Mouse (Mus musculus): Measurements from ENCODE around the gene Tmem167.

DNA sequence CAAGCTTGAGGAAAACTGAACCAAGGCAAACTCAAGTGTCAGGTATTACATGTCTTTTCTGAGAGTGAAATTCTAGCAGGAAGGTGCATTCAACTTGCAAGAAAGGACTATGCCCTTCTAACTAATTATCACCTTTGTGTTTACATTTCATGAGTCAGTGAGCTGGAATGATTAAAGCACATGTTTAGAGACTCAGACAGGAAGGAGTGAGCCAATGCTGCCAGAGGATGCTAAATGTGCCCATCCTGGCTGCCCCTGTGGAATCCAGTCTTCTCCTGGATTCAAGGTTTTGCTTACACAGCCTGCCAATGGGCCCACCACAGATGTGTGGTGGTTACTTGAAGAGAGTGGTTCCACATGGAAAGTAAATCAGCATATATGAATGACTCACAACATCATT, 82.5 kb downstream of the Tmem167 start:
- TF ChIP-seq CTCF (IDR thresholded peaks at IDR 0.05; ENCODE audit: borderline replicate concordance, control insufficient read depth, extremely low read depth, insufficient read depth, low read length, poor library complexity) (no peak), POLR2A (IDR thresholded peaks at IDR 0.05; ENCODE audit: control insufficient read depth, extremely low read depth, insufficient read depth, low read length, poor library complexity) (no peak)
